Mouse (Mus musculus) G1E-ER4 (cell line): Measurements from ENCODE around the gene Cyp51. TPM values are rescaled to one million over a fixed set of nuclear protein-coding genes. Genes with fewer than 3 reads are reported as not detected.

Experiments used
- GATA1 ChIP-seq: IDR thresholded peaks from one replicate; pipeline ENCODE4 v1.8.0; 2012; ENCODE audit warnings: low read length, inconsistent platforms
- polyA plus RNA-seq: library from polyadenylated mRNA; stranded (reverse); fragments of >175 nt; gene quantifications from 2 replicates; pipeline ENCODE4 v1.2.3, GENCODE M21; 2012

The Cyp51 gene
- polyA plus RNA-seq, result 104 and 115 TPM in 2 replicates

GRCm38 (mm10) chr5:4104341-4105040 lies at the start of gene Cyp51:
Gene Cyp51, minus strand, starts transcription at chr5:4104746.
- TF ChIP-seq GATA1, result no peak

DNA sequence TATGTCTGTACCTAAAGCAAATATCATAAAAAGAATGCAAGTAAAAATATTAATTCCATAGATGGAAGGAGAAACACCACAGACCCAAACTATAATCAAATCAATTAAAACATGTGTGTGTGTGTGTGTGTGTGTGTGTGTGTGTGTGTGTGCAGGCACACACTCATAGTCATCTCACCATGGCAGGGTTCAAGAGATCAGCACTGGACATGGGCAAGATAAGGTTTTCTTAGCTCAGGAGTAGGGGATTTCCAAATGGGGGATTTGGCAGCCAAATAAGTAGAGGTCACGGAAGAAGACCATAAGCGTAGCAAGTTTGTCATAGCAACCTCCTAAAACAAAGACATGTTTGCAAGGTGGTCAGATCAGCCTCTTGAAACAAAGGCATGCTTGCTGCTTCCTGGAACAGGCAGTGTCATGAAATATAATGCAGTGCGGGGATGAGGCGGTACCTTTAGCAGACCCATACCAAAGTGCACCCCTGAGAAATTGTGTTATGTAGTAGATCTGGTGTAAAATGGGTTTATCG lies 8.1 kb upstream of the Cyp51 start:
- no peak for TF ChIP-seq GATA1

- TF ChIP-seq GATA1, result no peak
Observed at GRCm38 (mm10) chr5:4105651-4106186, 1.2 kb upstream of the Cyp51 start.

DNA sequence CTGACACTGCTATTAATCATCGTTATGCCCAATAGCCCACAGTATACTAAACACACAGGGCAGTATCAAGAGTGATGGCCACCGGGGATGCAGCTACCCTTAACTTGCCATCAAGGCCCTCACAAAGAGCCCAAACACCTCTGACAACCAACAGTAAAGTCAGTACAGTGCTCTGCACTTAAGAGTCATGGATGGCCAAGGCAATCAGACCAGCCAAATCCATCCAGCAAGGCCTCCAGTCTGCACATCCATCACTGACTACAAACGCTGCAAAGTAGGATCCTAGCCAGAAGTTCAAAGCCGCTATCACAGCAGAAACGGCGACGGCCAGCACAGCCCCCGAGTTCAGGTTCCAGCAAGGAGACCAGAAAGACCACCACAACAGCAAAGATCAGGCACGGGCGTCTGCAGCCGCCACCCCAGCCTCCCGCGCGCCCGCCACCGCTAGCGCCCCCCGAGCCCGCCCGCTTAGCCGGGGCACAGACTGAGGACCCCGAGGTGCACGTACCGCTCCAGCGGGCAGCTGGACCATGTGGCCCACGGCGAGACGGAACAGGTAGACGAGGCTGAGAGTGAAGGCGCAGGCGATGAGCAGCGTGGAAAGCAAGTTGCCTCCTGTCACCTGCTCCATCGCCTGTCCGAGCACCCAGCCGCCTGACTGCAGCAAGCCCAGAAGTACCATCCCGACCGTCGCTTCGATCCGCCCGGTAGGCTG lies 763 bp downstream of the Cyp51 start:
- no peak for TF ChIP-seq GATA1

- TF ChIP-seq GATA1, result no peak
Observed at GRCm38 (mm10) chr5:4101770-4102169, 2.8 kb downstream of the Cyp51 start.

GRCm38 (mm10) chr5:4101031-4101430 lies 3.5 kb downstream of the Cyp51 start:
- no peak for TF ChIP-seq GATA1

DNA sequence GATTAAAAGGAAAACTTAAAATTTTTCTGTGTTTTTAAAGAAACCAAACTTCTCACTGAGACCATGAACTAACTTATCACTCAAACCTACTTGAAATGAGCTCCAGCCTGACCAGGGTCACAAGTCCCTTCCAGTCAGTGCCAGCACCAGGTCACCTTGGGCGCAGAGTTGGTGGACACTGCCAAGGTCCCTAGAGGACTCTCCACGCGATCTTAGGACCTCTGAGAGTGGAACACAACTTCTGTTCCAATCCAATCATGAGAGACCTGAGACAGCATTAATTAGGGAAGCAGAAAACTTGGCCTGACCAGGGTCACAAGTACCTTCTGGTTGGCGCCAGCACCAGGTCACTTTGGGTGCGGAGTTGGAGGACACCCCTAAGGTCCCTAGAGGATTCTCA lies 10.1 kb downstream of the Cyp51 start:
- TF ChIP-seq GATA1, result no peak

DNA sequence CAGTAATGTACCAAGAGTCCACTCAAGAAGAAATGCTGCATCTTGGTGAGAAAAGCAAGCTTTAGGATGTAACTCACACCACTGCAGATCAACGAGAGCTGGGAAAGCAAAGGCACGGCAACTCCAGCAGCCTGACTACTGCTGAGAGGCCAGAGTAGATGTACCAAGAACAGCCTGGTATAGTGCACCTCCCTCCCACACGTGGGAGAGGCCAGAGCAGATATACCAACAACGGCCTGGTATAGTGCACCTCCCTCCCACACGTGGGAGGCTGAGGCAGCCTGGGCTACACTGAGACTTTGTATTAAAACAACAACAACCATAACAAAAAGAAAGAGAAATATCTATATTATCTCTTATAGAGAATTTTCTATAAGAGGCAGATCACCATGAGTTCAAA lies 16.4 kb downstream of the Cyp51 start:
- no peak for TF ChIP-seq GATA1

GRCm38 (mm10) chr5:4086309-4086708 lies 18.2 kb downstream of the Cyp51 start:
- TF ChIP-seq GATA1, result no peak

DNA sequence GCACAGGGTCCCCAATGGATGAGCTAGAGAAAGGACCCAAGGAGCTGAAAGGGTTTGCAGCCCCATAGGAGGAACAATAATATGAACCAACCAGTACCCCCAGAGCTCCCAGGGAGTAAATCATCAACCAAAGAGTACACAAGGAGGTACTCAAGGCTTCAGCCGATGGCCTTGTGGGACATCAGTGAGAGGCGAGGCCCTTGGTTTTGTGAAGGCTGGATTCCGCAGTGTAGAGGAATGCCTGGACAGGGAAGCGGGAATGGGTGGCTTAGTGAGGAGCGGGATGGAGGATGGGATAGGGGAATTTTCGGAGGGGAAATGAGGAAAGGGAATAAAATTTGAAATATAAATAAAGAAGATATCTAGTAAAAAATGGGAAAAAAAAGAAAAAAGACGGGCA lies 19.6 kb downstream of the Cyp51 start:
- no peak for TF ChIP-seq GATA1

GRCm38 (mm10) chr5:4081513-4081912 lies 23.0 kb downstream of the Cyp51 start:
- TF ChIP-seq GATA1, result no peak

DNA sequence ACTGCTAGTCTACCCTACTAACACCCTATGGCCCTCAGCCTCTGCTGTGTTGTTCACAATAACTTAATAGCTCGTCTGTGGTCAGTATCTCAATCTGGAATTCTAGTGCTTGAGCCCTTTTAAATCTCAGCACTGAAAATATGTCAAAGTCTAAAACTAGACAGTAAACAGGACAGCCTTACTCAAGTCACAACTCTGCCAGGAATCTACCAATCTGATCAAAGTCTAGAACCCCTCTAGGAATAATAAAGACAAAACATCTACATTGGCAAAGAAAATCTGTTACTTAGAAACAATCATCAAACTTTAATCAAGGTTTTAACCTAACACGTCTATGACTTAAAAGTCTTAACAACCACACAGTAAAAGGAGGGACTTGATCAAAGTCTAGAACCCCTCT lies 23.7 kb downstream of the Cyp51 start:
- TF ChIP-seq GATA1, result no peak

DNA sequence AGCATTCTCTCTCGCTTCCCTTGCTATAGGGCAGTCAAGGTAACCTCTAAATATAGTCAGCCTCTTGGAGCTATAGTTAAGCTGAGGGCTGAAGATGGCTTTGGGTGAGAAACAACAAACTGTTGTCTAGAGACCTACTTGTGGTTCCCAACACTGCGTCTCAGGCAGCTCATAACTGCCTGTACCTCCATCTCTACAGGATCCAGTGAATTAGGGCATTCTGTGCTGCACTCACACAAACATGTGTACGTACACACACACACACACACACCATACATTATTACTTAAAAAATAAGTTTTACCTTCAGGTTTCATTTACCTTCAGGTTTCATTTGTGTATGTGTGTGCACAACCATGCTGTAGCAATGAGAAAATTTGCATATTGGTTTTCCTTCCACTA lies 25.5 kb downstream of the Cyp51 start:
- no peak for TF ChIP-seq GATA1

DNA sequence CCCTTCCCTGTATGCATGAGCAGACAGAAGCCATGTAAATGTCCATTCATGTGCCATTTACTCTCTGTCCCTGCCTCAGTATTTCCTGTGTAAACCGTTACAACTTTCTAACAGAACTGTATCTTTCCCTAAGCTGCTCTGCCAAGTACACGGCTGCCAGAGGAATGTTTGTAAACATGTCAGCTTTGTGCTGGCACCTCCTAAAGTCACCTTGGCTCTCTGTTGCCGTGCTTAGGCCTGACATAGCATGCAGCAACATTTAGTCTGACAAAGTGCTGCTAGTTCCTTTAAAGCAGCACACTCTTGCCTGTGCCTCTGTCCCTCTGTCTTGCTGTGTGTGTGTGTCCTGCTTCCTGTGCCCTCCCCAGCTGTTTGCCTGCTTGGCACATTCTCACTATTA lies 37.3 kb downstream of the Cyp51 start:
- no peak for TF ChIP-seq GATA1

- no peak for TF ChIP-seq GATA1
Observed at GRCm38 (mm10) chr5:4066476-4067115, 38.0 kb downstream of the Cyp51 start.

DNA sequence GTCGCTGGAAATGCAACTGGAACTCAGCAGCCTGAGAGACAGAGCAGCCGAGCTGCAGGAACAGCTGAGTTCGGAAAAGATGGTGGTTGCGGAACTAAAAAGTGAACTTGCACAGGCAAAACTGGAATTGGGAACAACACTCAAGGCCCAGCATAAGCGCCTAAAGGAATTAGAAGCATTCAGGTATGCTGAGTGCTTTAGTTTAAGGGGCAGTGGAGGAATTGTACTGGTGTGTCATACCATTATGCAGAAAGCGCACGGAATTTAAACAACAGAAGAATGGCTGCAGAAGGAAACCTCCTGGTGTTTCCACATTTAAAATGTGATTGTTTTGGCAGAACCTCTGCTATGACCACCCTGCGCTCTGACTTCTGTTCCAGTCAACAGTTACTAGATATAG lies 44.2 kb downstream of the Cyp51 start:
- TF ChIP-seq GATA1, result no peak
